Mouse (Mus musculus): Measurements from ENCODE around the gene Ciapin1.

Ciapin1 gene

DNA sequence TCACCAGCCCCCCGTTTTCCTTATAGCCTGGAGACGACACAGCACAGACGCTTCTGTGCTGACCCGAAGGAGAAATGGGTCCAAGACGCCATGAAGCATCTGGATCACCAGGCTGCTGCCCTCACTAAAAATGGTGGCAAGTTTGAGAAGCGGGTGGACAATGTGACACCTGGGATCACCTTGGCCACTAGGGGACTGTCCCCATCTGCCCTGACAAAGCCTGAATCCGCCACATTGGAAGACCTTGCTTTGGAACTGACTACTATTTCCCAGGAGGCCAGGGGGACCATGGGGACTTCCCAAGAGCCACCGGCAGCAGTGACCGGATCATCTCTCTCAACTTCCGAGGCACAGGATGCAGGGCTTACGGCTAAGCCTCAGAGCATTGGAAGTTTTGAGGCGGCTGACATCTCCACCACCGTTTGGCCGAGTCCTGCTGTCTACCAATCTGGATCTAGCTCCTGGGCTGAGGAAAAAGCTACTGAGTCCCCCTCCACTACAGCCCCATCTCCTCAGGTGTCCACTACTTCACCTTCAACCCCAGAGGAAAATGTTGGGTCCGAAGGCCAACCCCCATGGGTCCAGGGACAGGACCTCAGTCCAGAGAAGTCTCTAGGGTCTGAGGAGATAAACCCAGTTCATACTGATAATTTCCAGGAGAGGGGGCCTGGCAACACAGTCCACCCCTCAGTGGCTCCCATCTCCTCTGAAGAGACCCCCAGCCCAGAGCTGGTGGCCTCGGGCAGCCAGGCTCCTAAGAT, 58.4 kb downstream of the Ciapin1 start:
- DNase-seq (ENCODE audit: low spot score in 2 of 2), result no peak

DNA sequence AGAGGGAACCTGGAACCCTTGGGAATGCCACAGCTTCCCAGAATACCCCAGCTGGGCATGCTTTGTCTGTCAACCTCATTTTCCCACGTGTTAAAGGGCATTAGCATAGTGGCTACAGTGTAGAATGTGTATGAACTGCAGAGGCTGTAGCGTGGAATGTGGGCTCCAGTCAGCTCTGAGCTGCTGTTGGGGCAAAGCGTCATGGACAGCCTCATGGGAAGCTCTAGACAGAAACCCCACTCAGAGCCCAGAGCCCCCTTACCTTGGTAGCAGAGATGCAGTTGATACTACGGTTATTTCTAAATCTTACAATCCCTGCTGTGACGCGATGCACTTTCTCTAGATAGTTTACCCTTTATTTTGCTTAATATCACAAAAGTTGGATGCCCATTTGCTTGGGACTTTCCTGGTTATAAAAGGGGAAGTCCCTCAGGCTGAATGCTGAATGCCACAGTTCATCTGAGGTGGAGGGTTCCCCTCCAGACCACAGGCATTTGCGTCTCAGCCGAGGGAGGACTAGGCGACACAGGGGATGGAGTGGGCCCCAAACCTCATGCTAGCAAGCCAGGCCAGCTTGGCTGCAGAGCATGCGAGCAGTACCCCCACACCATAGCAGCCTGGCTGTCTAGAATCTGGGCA, 59.1 kb downstream of the Ciapin1 start:
- no peak for DNase-seq (ENCODE audit: low spot score in 2 of 2)

DNA sequence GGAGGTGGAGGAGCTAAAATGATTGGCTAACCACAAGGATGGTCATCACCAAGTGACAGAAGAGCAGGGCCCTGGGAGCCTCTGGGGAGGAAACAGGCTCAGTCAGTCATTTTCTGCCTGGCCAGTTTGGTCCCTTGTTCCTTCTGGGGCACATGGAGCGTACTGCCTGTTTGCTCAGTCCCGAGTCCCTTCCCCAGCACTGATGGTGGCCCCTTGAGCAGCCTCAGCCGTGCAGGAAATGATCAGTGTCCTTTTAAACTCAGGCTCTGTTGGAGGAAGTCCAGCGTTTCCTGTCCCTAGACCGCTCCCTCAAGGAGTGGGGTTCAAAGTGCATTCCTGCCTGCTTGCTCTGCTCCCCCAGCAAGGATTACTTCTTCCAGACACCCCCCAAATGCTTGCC, 59.7 kb downstream of the Ciapin1 start:
- no peak for DNase-seq (ENCODE audit: low spot score in 2 of 2)

DNA sequence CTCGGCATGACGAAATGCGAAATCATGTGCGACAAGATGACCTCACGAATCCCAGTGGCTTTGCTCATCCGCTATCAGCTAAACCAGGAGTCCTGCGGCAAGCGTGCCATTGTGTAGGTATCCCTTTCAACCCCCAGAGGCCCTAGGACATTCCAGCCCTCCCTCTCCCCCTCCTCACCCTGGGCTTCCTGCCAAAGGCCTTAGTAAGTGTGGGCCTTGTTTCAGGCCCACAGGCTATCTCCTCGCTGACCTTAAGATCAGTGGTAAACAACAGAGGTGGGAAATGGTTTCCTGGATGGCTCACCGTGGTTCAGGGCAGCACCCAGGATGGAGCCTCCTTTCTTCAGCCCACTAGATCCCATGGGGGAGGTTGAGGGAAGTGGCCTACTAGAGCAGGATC, 60.1 kb downstream of the Ciapin1 start:
- no peak for DNase-seq (ENCODE audit: low spot score in 2 of 2)

DNA sequence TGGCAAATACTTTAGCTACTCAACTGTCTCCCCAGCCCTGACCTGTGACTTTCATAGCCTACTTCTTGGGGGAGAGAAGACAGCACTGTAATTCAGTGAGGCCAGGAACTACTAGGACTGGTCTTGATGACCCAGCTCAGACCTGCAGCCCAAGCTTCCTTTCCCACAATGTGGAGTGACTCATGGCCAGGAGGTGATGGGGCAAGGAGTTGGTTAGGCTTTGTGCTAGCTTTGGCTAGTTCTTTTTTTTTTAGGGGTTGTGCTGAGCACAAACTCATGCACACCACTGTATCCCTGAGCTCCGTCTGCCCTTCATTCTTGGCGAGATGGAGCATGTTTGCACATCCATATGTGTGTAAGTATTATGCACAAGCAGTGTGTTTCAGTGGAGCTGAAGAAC, 61.8 kb downstream of the Ciapin1 start:
- DNase-seq (ENCODE audit: low spot score in 2 of 2), result no peak

DNA sequence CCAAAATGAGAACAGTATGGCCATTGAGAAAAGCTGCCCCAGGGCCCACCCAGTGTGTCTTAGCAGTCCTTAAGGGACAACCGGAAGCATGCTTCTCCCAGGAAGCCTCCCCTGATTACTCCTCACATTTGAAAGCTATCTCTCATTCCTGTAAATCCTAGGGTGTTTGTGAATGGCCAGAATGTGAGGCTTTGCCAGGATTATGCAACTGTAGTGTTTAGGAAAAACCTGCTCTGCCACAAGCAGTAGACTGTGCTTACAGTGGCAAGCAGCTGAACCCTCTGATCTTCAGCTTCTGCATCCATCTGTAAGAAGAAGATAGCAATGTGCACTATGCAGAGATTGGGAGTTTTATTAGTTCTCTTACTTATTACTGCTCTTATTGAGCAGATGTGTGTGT, 63.6 kb downstream of the Ciapin1 start:
- no peak for DNase-seq (ENCODE audit: low spot score in 2 of 2)

DNA sequence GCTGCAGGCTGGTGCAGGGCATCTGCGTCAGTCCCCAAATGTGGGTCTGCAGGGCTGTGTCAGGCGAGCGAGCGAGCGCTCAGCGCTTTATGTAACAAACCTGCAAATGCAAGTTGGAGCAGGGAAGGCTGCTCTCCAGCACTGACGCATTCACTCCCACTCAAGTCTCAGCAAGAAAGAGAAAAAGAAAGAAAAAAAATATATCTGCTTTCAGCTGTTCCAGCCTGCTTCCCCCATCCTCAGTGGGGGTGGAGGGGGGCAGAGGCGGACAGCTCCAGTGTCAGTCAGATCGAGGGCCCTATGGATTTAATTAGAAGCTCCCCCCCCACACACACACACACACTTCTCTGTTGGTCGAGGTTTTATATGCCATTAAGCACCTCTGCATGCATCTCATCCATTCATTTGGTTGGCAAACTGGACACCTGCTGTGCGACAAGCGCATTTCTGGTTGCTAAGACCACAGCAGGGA, 64.4 kb downstream of the Ciapin1 start:
- DNase-seq (ENCODE audit: low spot score in 2 of 2), result no peak

DNA sequence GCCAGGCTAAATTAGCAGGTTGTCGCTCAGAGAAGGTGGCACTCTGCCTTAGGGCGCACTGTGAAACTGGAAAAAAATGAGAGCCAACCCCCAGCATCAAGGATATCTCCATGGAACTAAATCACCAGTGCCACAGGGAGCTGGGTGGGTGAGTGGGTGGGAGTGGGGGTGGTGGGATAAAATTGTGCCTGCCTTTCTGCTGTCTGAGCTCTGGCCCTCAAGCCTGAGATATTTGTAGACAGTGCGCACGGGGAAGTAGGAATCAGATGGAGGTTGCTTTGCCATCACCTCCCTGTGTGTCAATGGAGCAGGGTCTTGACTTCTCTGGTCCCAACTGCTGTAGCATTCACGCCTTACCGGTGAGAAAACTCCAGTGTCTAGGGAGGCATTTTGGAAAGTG, 65.1 kb downstream of the Ciapin1 start:
- no peak for DNase-seq (ENCODE audit: low spot score in 2 of 2)

DNA sequence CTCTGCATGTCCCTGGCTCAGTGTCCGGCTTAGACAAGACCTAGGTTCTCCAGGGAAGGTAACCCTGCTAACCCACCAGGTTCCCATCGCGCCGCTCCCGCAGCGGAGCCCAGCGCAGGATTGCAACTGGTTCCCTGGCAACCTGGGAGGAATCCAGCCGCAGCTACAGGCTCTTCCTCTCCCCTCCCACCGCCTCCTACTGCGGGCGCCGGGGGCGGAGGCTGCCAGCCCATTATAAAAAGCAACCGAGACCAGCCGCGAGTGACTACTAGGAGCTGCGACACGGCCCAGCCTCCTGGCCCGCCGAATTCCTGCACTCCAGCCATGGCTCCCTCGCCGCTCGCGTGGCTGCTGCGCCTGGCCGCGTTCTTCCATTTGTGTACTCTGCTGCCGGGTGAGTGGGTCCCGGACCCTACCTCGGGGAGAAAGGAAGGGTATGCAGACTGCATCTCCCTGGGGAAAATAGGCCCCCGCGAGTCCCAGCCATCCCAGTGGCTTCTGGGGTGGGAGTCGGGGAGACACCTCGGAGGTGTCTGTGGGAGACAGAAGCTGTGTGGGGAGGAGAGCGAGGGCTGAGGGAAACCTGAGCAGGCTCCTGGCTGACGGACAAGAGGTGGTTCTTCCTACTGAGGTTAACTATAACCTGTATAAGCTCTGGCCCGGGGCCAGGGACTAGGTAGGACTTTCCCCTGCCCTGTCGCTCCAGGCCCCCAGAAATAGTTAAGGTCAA, 66.1 kb downstream of the Ciapin1 start, which contains the start of gene Cx3cl1:
TSS of gene Cx3cl1 (plus strand) at position 69 of the 730 bp plus-strand sequence.
- peak; percentile 68 to 77 for DNase-seq (ENCODE audit: low spot score in 2 of 2)

DNA sequence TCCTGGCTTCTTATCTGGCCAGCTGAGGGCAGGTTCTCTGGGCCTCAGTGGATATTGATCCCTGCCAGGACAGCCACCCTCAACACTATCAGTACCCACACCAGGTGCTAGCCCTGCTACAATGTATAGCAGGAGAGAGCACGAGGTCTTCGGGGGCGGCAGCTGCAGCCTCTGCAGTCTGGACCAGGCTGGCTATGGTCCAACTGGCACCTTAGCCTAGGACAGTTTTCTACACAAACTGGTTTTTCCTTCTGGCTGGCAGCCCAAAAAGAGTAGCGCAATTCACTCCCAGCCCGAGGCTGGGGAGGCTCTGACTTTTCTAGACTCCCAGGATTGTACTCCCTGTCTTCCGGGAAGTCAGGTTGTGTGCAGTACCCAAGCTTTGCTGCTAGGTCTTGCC, 67.2 kb downstream of the Ciapin1 start:
- peak; percentile 51 to 72 for DNase-seq (ENCODE audit: low spot score in 2 of 2)
